Mouse (Mus musculus) urinary bladder, postnatal 4 days (tissue): ENCODE data around the gene Olfr1138.

Source experiments
- DNase-seq, 2 experiments: peaks; one replicate each; pipeline ENCODE4 v3.0.0; 2021 to 2022; ENCODE audit warnings: low spot score in 2 of 2

Olfr1138 gene

DNA sequence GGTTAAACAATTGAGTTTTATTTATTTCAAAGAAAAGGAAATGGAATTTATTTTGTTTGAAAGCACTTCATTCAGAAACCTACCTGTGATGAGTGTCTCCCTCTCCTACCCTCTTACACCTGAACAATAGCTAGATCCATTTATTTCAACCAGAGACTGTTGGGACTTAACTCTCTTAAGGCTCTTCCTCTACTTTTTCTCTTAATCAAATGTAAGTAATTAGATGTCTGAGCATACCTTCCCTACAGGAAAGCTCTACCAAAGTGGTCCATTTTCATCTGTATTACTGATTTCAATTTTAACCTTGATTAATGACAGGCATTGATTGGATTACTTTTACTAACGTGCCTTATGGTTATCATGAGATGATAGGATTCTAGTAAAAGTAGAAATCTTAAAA, at the start of gene Olfr1138:
Gene Olfr1138, minus strand, starts transcription at position 101 of the 400 bp plus-strand sequence.
- no peak for DNase-seq

DNA sequence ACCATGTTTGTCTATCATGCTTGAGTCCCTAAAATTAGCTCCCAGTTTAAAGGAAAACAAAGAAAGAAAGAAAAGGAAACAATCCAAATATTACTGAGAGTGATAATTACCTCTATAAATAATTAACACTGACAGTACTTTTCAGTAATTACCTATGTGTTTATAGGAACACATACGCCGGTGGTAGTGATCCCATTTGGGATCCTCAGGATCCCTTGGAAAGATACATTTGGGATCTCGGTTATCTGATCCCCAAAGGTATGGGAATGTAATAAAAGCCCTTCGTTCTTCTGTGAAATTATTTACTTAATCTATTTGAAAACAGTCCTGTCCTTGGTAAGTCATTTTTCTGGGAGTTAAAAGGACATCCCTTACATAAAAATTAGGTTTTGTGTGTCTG, 39.4 kb upstream of the Olfr1138 start, which contains the start of gene Olfr152:
Gene Olfr152, plus strand, starts transcription at position 301 of the 400 bp plus-strand sequence.
- DNase-seq, result no peak

DNA sequence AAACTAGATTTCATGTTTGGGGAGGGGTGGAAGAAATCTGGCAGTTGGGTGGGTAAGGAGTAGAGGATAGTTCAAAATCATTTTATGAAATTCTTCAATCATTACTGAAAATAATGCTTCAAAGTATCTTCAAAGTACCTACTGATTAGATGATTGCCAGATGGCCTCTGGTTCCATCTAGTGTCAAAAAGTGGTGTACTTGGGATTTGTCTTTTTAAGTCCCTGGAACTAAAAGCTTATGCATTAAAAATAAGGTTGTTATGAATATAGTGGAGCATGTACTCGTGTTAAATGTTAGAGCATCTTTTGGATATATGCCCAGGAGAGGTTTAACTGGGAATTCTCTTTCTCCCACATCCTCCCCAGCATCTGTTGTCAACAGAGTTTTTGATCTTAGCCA, 36.4 kb upstream of the Olfr1138 start:
- no peak for DNase-seq

DNA sequence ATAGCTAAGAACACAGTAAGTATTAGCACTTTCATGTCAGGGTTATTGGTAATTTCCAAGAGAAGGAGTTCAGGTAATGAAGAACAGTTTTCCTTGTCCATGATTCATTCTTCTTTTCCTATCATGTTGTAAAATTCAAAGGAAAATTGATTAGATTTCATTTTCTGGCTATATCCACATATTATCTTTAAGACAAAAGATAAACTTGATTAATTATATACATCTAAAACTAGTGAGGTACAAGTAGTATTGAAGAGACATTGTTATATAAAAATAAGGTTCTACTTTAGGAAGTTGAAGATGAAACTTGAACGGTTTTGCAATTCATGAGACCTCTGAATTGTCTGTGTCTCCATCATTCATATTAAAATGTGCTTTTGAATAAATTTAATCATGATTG, 14.1 kb upstream of the Olfr1138 start, which contains the start of gene Olfr1141:
Gene Olfr1141, minus strand, starts transcription at position 101 of the 400 bp plus-strand sequence.
- DNase-seq, result no peak

DNA sequence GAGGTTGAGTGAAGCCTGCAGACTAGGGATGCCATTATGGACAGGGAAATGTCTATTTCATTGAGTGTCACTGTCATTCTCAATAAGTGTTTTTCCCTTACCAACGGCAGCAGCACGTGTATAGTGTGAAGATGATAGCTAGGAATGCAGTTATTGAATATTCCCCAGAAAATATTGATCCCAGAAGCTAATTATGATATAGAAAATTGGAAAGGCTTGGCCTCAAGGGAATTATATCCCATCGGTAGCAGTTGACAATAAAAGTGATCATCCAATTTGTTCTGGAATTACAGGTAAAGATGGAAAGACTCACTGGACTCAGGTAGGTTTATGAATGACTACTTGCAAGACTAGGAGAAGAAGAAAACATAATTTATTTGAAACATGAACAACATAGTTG, 3.7 kb upstream of the Olfr1138 start, which contains the start of gene Olfr1140:
Gene Olfr1140, plus strand, starts transcription at position 301 of the 400 bp plus-strand sequence.
- no peak for DNase-seq

DNA sequence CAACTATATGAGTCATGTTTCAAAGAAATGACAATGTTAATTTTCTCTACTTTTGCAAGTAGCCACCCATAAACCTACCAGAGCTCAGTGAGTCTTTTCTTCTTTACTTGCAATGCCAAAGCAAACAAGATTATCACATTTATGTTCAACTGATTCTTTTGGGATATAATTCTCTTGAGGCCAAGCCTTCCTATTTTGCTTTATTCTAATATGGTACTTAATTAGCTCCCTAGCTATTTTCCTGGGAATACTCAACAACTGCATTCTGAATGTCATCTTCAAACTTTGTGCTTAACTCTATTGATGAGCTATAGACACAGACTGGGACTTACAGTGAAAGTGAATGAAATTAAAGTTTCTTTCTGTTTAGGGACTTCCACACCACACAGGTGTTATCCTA, 26.7 kb downstream of the Olfr1138 start, which contains the start of gene Olfr1137:
Gene Olfr1137, minus strand, starts transcription at position 101 of the 400 bp plus-strand sequence.
- DNase-seq, result no peak

DNA sequence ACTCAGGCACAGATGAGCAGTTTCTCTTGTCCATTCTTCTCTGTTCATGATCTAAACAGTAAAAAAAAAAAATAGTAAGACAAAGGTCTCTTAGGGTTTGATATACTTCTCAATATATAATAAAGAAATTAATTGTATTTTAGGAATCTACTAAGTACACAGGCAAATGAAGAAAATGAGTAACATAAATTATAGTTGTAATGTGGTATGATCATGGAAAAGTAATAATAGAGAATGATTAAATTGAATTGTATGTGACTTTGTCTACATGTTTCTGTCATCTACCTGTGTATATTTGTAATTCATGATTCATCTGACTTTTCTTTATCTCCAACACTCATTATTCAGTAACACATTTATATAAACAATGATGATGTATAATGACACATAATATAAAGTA, 45.9 kb downstream of the Olfr1138 start, which contains the start of gene Olfr1136:
Gene Olfr1136, minus strand, starts transcription at position 101 of the 400 bp plus-strand sequence.
- DNase-seq, result no peak
